Mouse (Mus musculus) forelimb bud, embryonic 11.5 days (tissue): Measurements from ENCODE around the gene Ksr1.

Experiments used
- DNase-seq: peaks from one replicate; pipeline ENCODE4 v3.0.0-alpha.2; 2012; ENCODE audit warnings: low read depth, low spot score

The Ksr1 gene

DNA sequence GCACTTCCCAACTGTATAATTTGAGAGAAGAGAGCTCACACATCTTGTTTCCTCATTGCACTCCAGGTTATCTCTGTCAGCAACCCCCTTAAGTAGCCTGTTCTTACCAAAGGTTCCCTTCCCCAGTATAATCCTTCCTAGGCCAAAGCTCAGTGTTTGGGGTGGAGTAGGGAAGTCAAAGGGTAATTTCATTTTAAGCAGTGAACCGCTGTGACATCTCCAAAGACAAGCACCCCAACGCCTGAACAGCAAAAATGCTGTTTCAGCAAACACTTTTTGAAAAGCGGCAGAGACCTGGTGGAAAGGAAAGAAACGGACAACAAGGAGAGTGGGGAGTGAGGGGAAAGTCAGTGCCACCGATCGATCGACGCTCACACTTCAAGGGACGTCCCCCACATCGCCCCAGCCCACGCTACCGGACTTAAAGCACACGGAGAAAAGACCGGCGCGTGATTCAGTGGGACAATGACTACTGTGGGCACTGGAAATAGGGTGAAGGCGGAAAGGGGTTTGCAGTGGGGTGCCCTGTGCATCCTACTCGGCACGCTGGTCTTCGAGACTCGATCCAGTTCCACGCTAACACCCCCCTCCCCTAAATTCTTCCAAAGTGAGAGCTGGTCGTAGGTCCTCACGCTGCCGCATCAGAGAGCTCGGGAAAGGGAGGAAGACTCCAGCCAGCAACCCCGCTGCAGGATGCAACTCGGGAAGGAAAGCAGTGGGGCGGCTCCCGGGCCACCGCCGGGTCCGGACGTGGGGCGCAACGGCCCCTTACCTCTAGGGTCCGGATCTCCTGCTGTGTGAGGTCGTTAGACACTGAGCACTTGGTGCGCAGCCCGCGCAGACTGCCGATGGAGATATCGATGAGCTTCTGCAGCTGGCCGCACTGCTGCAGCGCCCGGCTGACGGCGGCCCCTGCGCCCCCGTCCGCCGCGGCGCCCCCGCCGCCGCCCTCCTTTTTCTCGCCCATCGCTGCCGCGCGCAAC lies 633 bp downstream of the Ksr1 start:
- DNase-seq = peak; percentile 28

DNA sequence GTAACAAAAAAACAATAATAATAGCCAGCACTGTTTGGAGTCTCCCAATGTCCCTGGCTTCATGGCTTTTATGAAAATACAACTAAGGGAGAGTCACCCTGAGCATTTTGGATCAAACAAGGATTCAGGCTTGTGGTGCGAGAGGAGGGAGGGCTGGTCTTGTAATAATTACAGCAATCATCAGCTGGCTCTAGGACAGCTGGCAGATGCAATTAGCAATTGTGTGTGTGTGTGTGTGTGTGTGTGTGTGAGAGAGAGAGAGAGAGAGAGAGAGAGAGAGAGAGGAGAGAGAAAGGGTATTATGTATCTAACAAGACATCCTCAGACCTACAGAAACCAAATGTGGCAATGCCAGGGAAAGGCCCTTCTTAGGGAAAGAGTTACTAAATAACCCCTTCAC lies 1.5 kb downstream of the Ksr1 start:
- no peak for DNase-seq

DNA sequence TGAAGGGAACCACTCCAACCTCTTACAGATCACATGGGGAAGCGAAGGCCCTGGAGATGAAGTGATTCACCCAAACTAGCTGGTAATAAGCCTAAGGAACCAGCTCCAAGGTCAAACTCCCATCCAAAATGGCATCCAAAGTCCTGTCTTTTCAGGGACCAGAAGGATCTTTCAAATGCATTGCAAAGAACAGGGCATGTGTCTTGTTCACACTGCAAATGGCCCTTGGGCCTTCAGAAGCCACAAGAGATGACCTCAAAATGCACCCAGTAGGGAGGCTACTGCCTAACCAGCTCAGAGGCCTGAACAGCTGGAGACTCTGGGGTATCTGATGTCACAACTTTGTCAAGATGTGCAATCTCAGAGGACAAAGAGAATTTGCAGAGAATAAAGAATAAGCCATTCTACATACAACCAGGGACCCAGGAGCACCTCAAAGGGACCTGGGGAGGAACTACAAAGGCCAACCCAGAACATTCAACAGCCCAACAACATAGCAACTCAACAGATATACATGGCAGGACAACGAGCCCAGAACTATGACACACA lies 2.1 kb downstream of the Ksr1 start:
- no peak for DNase-seq

DNA sequence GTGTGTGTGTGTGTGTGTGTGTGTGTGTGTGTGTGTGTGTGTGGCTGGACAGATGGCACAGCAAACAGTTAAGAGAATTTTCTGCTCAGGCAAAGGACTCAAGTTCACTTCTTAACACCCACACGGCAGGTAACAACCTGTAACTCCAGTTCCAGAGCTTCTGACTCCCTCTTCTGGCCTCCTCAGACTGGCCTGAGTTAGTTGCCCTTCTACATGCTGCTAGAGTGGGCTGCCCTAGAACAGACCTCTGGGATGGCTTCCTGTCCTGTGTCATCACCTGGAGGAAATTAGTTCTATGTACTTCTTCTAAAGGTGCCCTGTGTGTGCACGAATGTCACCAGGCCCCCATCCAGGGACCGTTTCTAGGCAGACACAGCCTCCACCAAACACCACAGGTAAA lies 2.9 kb downstream of the Ksr1 start:
- DNase-seq = no peak

DNA sequence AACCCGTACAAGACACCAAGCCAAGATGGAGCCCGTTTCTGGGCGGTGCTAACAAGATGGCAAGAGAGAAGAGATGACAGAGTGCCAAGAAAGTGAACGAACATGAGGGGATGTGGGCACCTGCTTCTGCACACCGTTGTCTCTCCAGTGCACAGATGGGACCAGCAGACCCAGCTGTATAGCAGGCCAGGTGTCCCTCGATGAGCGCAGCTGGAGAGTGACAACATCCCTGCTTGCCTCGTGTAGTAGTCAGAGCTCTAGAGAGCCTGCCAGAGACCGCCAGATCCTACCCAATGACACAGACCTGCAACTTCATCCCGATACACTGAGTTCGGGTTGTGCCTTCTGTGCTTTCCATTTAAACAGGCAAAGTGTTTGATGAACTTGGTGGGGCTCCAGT lies 3.8 kb downstream of the Ksr1 start:
- no peak for DNase-seq

DNA sequence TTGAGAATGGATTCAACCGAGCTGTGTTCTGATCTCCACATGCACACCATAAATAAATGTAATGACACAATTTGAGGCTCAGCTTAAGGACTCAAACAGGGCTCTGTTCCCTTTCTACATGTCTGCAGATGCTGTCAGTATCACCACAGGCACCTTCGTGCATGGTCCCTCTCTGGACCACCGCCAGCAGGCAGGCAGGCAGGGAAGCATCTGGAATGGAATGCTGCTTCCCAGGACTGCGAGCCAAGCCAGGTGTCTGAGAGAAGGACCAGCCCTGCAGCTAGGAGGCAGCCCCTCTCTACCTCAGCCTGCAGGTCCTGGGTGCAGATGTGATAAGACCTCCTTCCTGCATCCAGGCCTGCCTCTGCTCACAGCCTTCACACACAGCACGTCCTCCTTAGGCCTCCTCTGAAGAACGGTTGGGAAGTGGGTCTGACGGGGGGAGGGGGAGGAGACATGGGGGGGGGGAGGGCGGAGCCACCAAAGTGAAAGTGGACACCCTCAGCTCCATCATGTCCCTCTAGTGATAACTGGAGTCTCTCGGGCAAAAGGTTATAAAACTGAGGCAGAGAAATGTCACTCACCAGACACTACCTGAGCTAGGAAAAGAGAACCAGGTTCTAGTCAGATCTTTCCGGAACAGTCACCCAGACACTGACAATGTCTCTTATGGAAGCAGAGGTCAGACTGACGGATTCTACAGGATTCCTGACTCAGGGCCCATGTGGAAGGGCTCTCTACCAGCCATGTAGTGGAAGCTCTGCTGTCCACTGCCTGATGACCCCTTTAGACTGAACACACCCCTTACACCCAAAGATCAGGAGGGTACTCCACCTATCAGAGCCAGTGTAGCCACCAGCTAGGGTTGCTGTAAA lies 4.7 kb downstream of the Ksr1 start:
- DNase-seq = peak; percentile 44

DNA sequence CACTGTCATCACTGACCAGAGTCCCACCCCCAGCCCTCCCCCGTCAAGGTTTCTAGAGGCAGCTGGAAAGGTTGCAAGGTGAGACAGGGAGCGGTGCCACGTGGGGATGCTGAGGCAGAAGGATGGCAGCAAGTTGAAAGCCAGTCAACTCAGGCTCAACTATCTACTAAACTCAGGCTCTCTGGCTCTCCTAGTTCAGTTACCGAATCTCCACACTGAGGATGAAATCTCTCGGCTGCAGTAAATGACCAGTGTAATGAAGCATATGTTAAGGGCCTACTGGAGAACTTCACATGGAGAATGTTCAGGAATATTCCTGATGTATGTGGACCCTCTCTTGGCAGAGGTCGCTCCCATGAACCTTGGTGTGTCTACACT lies 5.7 kb downstream of the Ksr1 start:
- DNase-seq = no peak

DNA sequence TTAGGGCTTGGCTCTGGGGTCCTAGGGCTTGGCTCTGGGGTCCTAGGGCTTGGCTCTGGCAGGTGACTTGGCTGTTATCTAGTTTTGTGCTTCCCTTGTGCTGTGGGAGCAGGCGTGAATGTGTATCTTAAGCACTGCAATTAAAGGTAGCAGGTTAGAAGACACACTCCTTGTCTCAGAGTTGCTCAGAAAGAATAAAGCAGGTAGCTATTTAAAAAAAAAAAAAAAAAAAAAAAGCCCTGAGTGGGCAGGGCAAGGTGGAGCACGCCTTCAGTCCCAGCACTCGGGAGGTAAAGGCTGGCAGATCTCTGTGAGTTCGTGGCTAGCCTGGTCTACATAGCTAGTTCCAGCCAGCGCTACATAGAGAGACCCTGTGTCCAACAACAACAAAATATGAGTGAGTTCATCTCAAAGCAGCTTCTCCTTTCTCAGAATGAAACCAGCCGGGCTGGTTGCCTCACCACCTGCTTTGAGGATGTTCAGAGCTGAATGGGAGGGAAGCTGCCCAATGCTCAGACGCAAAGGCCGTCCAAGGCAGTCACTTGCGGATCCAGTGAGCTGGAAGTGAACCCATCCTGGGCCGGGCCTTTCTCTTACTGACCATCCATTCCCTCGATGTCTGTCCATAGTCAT lies 6.2 kb downstream of the Ksr1 start:
- DNase-seq = no peak

DNA sequence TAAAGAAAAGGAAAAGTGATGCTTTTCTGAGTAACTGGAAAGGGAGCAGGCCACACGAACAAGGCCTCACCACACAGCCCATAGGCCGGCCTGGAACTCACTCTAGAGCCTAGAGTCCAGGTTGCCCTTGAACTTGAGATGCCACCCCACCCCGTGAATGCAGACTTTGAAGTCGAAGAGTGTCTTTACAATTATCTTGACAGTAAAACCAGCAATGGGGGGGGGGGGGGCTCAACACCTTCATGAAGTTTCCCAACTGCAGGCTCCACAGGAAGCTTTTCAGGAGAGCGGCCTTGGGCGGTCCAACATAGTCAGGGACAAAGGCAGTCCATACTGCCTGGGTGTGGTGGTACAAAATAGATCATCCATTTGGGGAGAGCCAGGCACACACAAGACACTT lies 7.6 kb downstream of the Ksr1 start:
- no peak for DNase-seq

DNA sequence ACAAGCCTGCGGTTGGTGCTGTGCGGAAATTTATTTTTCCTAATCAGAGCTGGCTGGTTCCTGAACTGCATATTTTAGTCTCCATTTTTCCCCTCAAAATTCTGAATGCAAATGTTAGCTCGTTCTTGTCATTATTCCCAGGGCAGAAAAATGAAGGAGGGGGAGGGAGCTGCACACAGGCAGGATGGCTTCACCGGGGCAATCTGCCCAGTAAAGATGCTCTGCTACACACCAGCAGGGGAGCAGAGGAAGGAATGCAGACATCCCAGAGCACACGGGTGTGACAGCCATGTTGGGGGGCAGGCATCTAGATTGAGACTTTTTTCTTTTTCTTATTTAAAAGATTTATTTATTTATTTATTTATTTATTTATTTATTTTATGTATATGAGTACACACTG lies 9.0 kb downstream of the Ksr1 start:
- DNase-seq = no peak

DNA sequence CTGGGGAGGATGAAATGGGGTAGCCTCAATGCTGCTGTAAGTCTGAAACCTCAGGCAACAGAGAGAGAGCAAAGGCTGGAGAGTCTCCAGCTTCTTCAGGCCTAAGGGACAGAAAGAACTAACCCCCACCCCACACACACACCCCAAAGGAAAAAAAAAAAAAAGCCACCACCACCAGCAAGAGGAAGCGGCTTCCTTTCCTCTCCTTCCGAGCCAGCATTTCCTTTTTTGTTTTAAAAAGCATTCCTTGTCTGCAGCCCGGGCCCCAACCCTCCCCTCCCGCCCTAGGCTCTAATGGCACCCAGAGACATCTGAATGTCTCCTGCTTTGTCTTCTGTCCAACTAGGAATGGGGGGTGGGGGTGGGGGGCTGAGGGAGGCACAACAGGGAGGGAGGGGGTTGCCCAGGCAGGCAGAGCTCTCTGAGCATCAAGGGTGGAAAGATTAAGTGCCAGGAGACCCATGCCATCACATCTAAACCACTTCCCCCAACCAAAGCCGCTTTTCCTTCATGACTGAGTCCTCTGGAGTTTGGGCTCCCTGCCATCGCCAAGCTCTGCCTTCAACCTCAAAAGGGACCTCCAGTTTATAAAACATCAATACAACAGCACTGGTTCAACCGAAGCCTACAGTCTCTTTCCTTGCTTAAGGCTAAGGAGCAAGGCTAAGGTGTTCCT lies 10.4 kb downstream of the Ksr1 start:
- no peak for DNase-seq

DNA sequence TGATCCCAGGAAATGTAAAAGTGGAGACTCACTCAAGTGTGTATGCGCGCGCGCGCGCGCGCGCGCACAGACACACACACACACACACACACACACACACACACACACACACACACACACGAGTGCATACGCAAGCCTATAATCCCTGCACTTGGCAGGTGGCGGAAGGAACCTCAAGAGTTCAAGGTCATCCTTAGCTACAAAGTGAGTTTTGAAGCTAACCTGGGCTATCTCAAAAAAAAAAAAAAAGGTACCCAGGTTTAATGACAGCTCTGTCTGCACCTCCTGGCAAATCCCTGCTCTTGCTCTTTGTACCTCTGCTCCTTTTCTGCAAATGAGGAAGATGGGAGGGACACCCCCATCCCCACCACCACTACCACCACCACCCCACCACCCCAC lies 11.1 kb downstream of the Ksr1 start:
- DNase-seq = no peak

DNA sequence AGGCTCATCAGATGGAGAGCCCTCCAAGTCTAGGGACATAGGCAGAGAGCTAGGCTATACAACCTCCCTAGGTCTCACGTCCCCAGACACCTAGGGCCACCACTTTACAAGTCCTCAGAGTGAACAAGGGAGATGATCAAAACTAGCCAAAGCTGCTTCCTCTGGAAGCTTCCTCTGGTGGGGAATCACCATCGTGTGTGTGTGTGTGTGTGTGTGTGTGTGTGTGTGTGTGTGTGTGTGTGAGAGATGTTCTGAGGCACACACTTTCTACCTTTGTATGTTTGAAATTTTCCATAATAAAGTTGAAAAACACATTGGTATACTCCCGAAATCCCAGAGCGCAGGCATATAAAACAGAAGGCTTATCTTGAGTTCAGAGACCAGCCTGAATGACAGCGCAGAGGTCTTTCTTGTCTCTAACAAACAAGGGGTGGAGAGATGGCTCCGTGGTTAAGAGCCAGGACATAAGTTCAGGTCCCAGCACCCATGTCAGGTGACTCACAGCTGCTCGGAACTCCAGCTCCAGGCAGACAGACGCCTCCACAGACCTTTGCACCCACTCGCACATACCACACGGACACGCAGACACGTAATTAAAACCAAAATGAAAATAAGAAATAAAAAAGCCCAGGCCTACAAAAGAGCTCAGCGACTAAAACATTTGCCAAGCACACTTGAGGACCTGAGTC lies 11.6 kb downstream of the Ksr1 start:
- DNase-seq = no peak

DNA sequence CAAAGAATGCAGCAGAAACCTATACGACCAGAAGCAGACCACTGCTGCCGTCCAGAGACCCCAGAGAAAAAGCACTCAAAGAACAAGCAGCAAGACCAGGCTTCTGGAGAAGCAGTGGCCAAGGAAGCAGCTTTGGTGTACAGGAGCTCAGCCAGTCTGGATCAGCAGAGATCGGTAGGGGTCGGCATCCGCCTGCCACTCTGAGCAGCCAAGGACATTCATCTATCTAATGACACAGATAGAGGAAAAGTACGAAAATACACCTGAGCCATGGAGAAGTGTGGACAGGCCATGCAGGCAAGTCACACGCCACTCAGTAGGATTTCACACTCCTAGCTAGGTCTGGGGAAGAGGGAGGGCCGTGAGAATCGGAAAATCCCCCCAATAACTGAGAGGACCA lies 12.2 kb downstream of the Ksr1 start:
- DNase-seq = no peak

DNA sequence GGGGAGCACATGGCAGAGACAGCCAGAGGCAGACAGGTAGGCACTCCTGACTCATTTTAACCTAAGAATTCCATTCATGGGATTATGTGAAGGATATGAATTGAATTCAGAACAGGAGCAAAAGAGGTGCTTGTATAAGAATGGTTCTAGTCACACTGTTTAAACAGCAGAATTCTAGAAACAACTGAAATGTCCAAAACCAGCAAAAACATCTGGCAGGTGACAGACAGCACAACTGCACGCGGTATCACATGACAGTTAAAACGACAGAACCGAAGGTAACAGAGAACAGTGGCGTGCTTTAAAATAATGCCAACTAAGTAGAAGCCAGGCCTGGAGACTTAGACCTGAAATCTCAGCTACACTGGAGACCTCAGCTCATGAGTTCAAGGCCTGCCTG lies 13.2 kb downstream of the Ksr1 start:
- DNase-seq = no peak

DNA sequence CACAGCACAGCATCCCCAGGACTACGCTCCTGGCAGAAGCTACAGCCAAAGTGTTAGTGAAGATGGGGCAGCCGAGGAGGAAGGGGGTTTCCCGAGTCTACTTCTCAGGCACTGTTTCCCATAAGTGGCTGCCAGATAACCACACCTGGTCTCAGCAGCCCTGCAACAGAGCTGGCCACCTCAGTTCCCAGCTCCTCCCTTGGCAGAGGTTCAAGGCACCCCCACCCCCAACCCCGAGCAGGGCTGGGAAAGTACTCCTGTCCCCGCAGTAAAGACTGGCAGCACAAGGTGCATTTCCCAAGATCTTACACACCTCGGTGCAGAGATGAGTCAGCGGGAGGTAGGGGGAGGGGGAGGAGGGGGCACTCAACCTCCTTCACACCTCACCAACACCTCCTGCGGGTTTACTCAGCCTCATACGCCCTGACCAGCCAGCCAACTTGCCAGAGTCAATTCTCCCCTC lies 14.2 kb downstream of the Ksr1 start:
- DNase-seq = no peak

DNA sequence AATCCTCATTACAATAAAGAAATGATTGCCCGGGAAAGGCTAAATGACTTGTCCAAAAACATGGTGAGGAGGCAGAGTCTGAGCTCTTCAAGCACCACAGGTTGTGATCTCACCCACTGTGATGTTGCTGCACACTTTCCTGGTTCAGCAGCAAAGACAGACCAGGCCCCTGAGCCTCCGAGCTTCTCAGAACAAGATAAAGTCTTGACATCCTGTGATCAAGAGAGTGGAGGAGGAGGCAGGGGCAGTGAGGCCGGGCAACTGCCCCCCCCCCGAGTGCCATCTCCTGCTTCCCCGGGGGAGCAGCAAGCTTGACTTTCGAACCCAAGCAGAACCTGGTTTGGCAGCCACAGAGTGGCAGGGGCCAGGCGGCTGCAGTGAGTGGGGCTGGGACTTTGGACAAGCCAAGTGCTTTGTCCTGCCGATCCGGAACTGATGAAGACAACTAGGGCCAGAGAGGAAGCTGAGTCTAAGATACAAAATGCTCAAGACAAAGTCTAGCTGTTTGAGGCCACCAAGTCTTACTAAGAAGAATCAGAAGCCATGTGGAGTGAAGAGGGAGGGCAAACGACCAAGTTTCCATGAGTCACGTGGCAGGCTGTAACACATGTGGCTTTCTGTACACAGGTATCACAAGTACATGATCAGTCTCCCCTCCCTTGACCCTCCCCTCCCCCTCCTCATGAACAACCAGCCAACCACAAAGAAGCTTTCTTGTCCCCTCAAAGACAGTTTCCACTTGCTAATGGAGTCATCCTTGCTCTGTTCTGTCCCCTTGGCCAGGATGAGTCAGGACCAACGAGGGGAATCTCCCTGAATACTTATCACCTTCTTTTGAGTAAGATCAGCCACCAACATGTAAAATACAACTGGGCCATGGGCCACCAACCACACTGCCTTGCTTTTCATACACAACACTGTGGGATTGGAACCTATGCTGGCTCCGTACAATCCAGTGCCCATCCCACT lies 16.5 kb downstream of the Ksr1 start:
- no peak for DNase-seq

DNA sequence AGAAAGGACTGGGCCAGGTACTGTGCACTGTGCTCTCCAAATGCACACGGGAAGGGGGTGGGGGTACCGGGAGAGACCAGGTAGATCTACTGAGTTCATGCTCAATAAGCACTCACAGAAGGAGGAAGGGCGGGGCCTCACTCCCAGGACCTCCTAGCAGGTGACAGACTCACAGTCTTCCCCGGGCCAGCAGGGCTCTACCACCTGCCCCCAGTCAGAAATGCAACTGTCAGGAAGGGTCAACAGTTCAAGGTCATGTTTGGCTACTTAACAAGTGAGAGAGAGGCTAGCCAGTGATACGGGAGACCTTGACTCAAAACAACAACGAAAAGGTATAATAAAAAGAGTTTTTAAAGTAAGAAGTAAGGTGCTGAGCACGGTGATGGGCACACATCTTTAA lies 18.0 kb downstream of the Ksr1 start:
- DNase-seq = no peak

DNA sequence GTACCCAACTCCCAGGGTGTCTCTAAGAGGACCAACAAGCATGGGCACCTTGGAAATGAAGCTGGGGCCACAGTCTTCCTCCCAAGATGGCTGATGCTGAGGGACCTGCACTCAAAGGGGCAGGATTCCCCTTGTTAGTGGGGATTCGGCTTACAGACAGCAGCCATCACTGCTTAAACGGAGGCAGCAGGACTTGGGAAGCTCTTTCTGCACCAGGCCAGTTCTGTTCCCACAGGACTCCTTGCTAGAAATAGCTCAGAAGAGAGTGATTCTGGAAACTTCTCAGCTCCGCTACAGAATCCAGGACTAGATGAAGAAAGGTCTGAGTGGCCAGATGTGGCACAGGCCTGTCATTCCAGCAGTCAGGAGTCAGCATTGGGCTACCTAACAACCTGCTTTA lies 19.2 kb downstream of the Ksr1 start:
- no peak for DNase-seq

DNA sequence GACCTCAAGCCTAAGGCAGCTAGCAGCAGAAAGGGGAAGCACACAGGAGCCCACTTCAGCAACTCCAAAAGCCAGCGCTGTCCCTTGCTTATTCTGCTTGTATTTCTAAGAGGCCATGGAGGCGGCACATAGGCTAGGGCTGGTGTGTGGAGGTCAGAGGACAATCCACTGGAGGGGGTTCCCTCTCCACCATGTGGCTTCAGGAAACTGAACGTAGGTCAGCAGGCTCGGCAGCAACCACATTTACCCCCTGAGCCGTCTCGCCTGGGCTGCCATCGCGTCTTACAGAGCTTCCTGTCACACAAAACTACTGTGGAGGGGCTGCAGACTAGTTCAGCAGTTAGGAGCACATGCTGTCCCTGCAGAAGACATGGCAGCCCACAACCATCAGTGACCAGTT lies 20.4 kb downstream of the Ksr1 start:
- no peak for DNase-seq
